Mouse (Mus musculus) CH12.LX (cell line): Measurements from ENCODE around the gene 9530077C05Rik. TPM values are rescaled to one million over a fixed set of nuclear protein-coding genes. Genes with fewer than 3 reads are reported as not detected.

Experiments
- DNase-seq: peaks from one replicate; pipeline ENCODE4 v3.0.0-alpha.2; 2013; ENCODE audit errors: extremely low read depth
- H3K27ac ChIP-seq: 2 replicates; pipeline ENCODE4 v1.5.1; 2012; ENCODE audit warnings: low read depth, mild to moderate bottlenecking, control low read depth, moderate library complexity; ENCODE audit not compliant: insufficient read depth
- H3K27me3 ChIP-seq: replicated peaks from 2 replicates; pipeline ENCODE3; 2012; ENCODE audit warnings: inconsistent platforms
- H3K36me3 ChIP-seq, 2 experiments: replicated peaks in 1 of 2; 2 replicates each; pipeline versions ENCODE3 to v1.6.1; 2012; ENCODE audit warnings: inconsistent platforms in 1 of 2, low read length in 1 of 2, mild to moderate bottlenecking in 1 of 2, mixed read lengths in 1 of 2, moderate library complexity in 1 of 2; ENCODE audit not compliant: control insufficient read depth in 1 of 2, insufficient read depth in 1 of 2
- H3K4me1 ChIP-seq, 2 experiments: 2 replicates each; pipeline ENCODE4 v1.6.1; 2012; ENCODE audit warnings: inconsistent platforms in 1 of 2, moderate library complexity in 1 of 2; ENCODE audit not compliant: insufficient read depth in 2 of 2, control insufficient read depth in 1 of 2
- H3K4me2 ChIP-seq: 2 replicates; pipeline ENCODE4 v1.6.1; 2012; ENCODE audit warnings: low read depth, mild to moderate bottlenecking, control low read depth; ENCODE audit not compliant: poor library complexity, insufficient read depth, severe bottlenecking
- H3K4me3 ChIP-seq, 3 experiments: fragments of 150-350 bp in 1 of 3; sonication (generic) in 1 of 3; replicated peaks in 1 of 3; 2 replicates each; pipeline versions ENCODE3 to v1.5.1; 2011 to 2012; ENCODE audit warnings: low read depth in 2 of 3, low read length in 2 of 3, mild to moderate bottlenecking in 2 of 3, moderate library complexity in 2 of 3, control low read depth in 1 of 3, improper control_type of control experiment in 1 of 3, inconsistent platforms in 1 of 3, mixed read lengths in 1 of 3; ENCODE audit not compliant: poor library complexity in 1 of 3
- H3K79me2 ChIP-seq: replicated peaks from 2 replicates; pipeline ENCODE4 v1.6.1; 2012; ENCODE audit warnings: mild to moderate bottlenecking, moderate library complexity; ENCODE audit not compliant: control insufficient read depth, poor library complexity, insufficient read depth, severe bottlenecking; ENCODE audit errors: extremely low read depth
- H3K9ac ChIP-seq: 2 replicates; pipeline ENCODE4 v1.6.1; 2012; ENCODE audit warnings: low read depth, mild to moderate bottlenecking, control low read depth, moderate library complexity; ENCODE audit not compliant: insufficient read depth
- H3K9me3 ChIP-seq: replicated peaks from 2 replicates; pipeline ENCODE3; 2012; ENCODE audit warnings: low read length, inconsistent platforms, mixed read lengths
- BHLHE40 ChIP-seq: IDR thresholded peaks from 2 replicates; pipeline ENCODE4 v1.6.1; 2011; ENCODE audit warnings: mild to moderate bottlenecking, low read depth, low read length, improper control_type of control experiment
- CHD1 ChIP-seq: IDR thresholded peaks from 2 replicates; pipeline ENCODE4 v1.6.1; 2012; ENCODE audit warnings: low read depth, low read length, improper control_type of control experiment, inconsistent platforms
- CHD2 ChIP-seq: IDR thresholded peaks from 2 replicates; pipeline ENCODE4 v1.6.1; 2011; ENCODE audit warnings: low read length, improper control_type of control experiment
- CTCF ChIP-seq, 2 experiments: IDR thresholded peaks in 1 of 2; conservative IDR thresholded peaks in 1 of 2; 2 replicates each; pipeline ENCODE4 v1.5.1; 2011 to 2012; ENCODE audit warnings: low read depth in 2 of 2, low read length in 2 of 2, improper control_type of control experiment in 1 of 2, inconsistent platforms in 1 of 2, mild to moderate bottlenecking in 1 of 2, moderate library complexity in 1 of 2
- E2F4 ChIP-seq: IDR thresholded peaks from 2 replicates; pipeline ENCODE4 v1.6.1; 2011; ENCODE audit warnings: low read depth, low read length, improper control_type of control experiment; ENCODE audit not compliant: insufficient replicate concordance
- ELF1 ChIP-seq: IDR thresholded peaks from 2 replicates; pipeline ENCODE4 v1.6.1; 2014; ENCODE audit warnings: low read depth, mild to moderate bottlenecking, inconsistent platforms, low read length, improper control_type of control experiment
- EP300 ChIP-seq: IDR thresholded peaks from 2 replicates; pipeline ENCODE4 v1.6.1; 2011; ENCODE audit warnings: low read length, improper control_type of control experiment
- ETS1 ChIP-seq: conservative IDR thresholded peaks from 2 replicates; pipeline ENCODE4 v1.6.1; 2012; ENCODE audit warnings: low read depth, mild to moderate bottlenecking, inconsistent platforms, low read length, improper control_type of control experiment, moderate library complexity
- GABPA ChIP-seq: IDR thresholded peaks from 2 replicates; pipeline ENCODE4 v1.6.1; 2012; ENCODE audit warnings: low read depth, low read length, improper control_type of control experiment, inconsistent platforms; ENCODE audit not compliant: insufficient replicate concordance
- HCFC1 ChIP-seq: IDR thresholded peaks from 2 replicates; pipeline ENCODE4 v1.6.1; 2012; ENCODE audit warnings: low read depth, mild to moderate bottlenecking, inconsistent platforms, low read length, improper control_type of control experiment
- IRF4 ChIP-seq: IDR thresholded peaks from 2 replicates; pipeline ENCODE4 v1.6.1; 2014; ENCODE audit warnings: low read depth, mild to moderate bottlenecking, inconsistent platforms, low read length, improper control_type of control experiment
- JUN ChIP-seq: IDR thresholded peaks from 2 replicates; pipeline ENCODE4 v1.6.1; 2011; ENCODE audit warnings: low read depth, mild to moderate bottlenecking, low read length, improper control_type of control experiment, moderate library complexity; ENCODE audit not compliant: insufficient read depth
- JUND ChIP-seq: conservative IDR thresholded peaks from 2 replicates; pipeline ENCODE4 v1.6.1; 2011; ENCODE audit warnings: low read depth, low read length, improper control_type of control experiment
- KAT2A ChIP-seq: IDR thresholded peaks from 2 replicates; pipeline ENCODE4 v1.6.1; 2012; ENCODE audit warnings: low read length, improper control_type of control experiment, inconsistent platforms; ENCODE audit not compliant: insufficient replicate concordance
- MAFK ChIP-seq: IDR thresholded peaks from 2 replicates; pipeline ENCODE4 v1.6.1; 2011; ENCODE audit warnings: low read length, improper control_type of control experiment; ENCODE audit not compliant: insufficient replicate concordance
- MAX ChIP-seq: IDR thresholded peaks from 2 replicates; pipeline ENCODE4 v1.6.1; 2011; ENCODE audit warnings: low read length, improper control_type of control experiment
- MAZ ChIP-seq: IDR thresholded peaks from 2 replicates; pipeline ENCODE4 v1.6.1; 2012; ENCODE audit warnings: low read depth, mild to moderate bottlenecking, inconsistent platforms, low read length, improper control_type of control experiment, moderate library complexity
- MEF2A ChIP-seq: IDR thresholded peaks from 2 replicates; pipeline ENCODE4 v1.6.1; 2014; ENCODE audit warnings: low read depth, mild to moderate bottlenecking, inconsistent platforms, low read length, improper control_type of control experiment, borderline replicate concordance
- MXI1 ChIP-seq: IDR thresholded peaks from 2 replicates; pipeline ENCODE4 v1.6.1; 2011; ENCODE audit warnings: mild to moderate bottlenecking, low read depth, low read length, improper control_type of control experiment
- MYC ChIP-seq: IDR thresholded peaks from 2 replicates; pipeline ENCODE4 v1.6.1; 2011; ENCODE audit warnings: low read depth, mild to moderate bottlenecking, improper control_type of control experiment, low read length
- NELFE ChIP-seq: IDR thresholded peaks from 2 replicates; pipeline ENCODE4 v1.6.1; 2011; ENCODE audit warnings: low read depth, low read length, improper control_type of control experiment
- NRF1 ChIP-seq: IDR thresholded peaks from 2 replicates; pipeline ENCODE4 v1.6.1; 2014; ENCODE audit warnings: low read depth, mild to moderate bottlenecking, inconsistent platforms, low read length, improper control_type of control experiment, moderate library complexity
- PAX5 ChIP-seq: IDR thresholded peaks from 2 replicates; pipeline ENCODE4 v1.6.1; 2012; ENCODE audit warnings: low read length, inconsistent platforms, mixed read lengths
- POLR2A ChIP-seq: IDR thresholded peaks from 2 replicates; pipeline ENCODE4 v1.6.1; 2011; ENCODE audit warnings: low read depth, mild to moderate bottlenecking, improper control_type of control experiment, low read length
- POLR2AphosphoS2 ChIP-seq: IDR thresholded peaks from 2 replicates; pipeline ENCODE4 v1.6.1; 2011; ENCODE audit warnings: low read depth, low read length, improper control_type of control experiment
- RAD21 ChIP-seq: IDR thresholded peaks from 2 replicates; pipeline ENCODE4 v1.6.1; 2011; ENCODE audit warnings: low read depth, mild to moderate bottlenecking, low read length, improper control_type of control experiment, moderate library complexity
- RCOR1 ChIP-seq: conservative IDR thresholded peaks from 2 replicates; pipeline ENCODE4 v1.6.1; 2012; ENCODE audit warnings: low read depth, mild to moderate bottlenecking, inconsistent platforms, low read length, improper control_type of control experiment
- SIN3A ChIP-seq: IDR thresholded peaks from 2 replicates; pipeline ENCODE4 v1.6.1; 2012; ENCODE audit warnings: low read length, improper control_type of control experiment, inconsistent platforms
- SMC3 ChIP-seq: IDR thresholded peaks from 2 replicates; pipeline ENCODE4 v1.6.1; 2011; ENCODE audit warnings: low read depth, low read length, improper control_type of control experiment
- TBP ChIP-seq: conservative IDR thresholded peaks from 2 replicates; pipeline ENCODE4 v1.6.1; 2011; ENCODE audit warnings: low read depth, low read length, improper control_type of control experiment
- TCF12 ChIP-seq: IDR thresholded peaks from 2 replicates; pipeline ENCODE4 v1.6.1; 2014; ENCODE audit warnings: low read depth, mild to moderate bottlenecking, inconsistent platforms, low read length, improper control_type of control experiment
- UBTF ChIP-seq: IDR thresholded peaks from 2 replicates; pipeline ENCODE4 v1.6.1; 2012; ENCODE audit warnings: low read depth, mild to moderate bottlenecking, inconsistent platforms, low read length, improper control_type of control experiment, moderate library complexity
- USF1 ChIP-seq: IDR thresholded peaks from 2 replicates; pipeline ENCODE4 v1.6.1; 2014; ENCODE audit warnings: low read depth, mild to moderate bottlenecking, inconsistent platforms, low read length, improper control_type of control experiment
- USF2 ChIP-seq: conservative IDR thresholded peaks from 2 replicates; pipeline ENCODE4 v1.6.1; 2011; ENCODE audit warnings: low read depth, low read length, improper control_type of control experiment
- ZC3H11A ChIP-seq: IDR thresholded peaks from 2 replicates; pipeline ENCODE4 v1.6.1; 2012; ENCODE audit warnings: low read depth, mild to moderate bottlenecking, inconsistent platforms, low read length, improper control_type of control experiment
- ZKSCAN1 ChIP-seq: IDR thresholded peaks from 2 replicates; pipeline ENCODE4 v1.6.1; 2012; ENCODE audit warnings: low read depth, inconsistent platforms, low read length, improper control_type of control experiment, borderline replicate concordance
- ZMIZ1 ChIP-seq: IDR thresholded peaks from 2 replicates; pipeline ENCODE4 v1.6.1; 2012; ENCODE audit warnings: low read depth, mild to moderate bottlenecking, inconsistent platforms, low read length, improper control_type of control experiment
- ZNF384 ChIP-seq: IDR thresholded peaks from 2 replicates; pipeline ENCODE4 v1.6.1; 2012; ENCODE audit warnings: low read depth, low read length, improper control_type of control experiment, inconsistent platforms
- dilution Hi-C: fragments of 300-500 bp; cut with MboI; formaldehyde crosslinking; loops from 2 replicates; pipeline ENCODE4 v1.14.3; 2020; ENCODE audit warnings: low sequenced_read_pairs; ENCODE audit not compliant: extremely low pct_unique_long_range_greater_than_20kb, extremely low pct_ligation_motif_present
- in situ Hi-C: fragments of 300-500 bp; cut with MboI; formaldehyde crosslinking; loops from 3 replicates; pipeline ENCODE4 v1.14.3; 2019; ENCODE audit warnings: low sequenced_read_pairs, low pct_ligation_motif_present, low pct_unique_long_range_greater_than_20kb, mixed read lengths
- polyA plus RNA-seq: library from polyadenylated mRNA; unstranded; fragments of >175 nt; gene quantifications from 2 replicates; pipeline ENCODE4 v1.2.1, GENCODE M21; 2012; ENCODE audit warnings: low read depth; ENCODE audit not compliant: insufficient read length
- total RNA-seq, 2 experiments: library from RNA; depleted of rRNA; stranded (reverse); fragments of 300-350 nt in 1 of 2; fragments of >200 nt in 1 of 2; gene quantifications; 2 replicates each; pipeline ENCODE4 v1.2.3; 2012 to 2014

The 9530077C05Rik gene
- total and polyA plus RNA-seq, 3 experiments, result 0.71 to 1.4 (median 0.93) TPM

- H3K79me2 ChIP-seq, result no peaks in the 10 kb centered on the region
- in situ Hi-C loops, result no loop called here
- H3K4me1 ChIP-seq, result peaks cover 2 to 9% of the 10 kb centered on the region in 2 experiments; a peak in 2 of 4 replicates
- H3K9ac ChIP-seq, result peak within 1 kb of the TSS; percentile 84
- H3K27me3 ChIP-seq, result no peaks in the 10 kb centered on the region
- dilution Hi-C loops, result no loop called here
- H3K9me3 ChIP-seq, result no peaks in the 10 kb centered on the region
- H3K4me2 ChIP-seq, result peak within 1 kb of the TSS; percentile 100
- peak; percentile 95 for DNase-seq
- TF ChIP-seq MYC (no peak), JUND (no peak), MAFK (no peak), RCOR1 (no peak), E2F4 (no peak), MEF2A (peak; percentile 61; the same call in 1 of the 2 replicates), POLR2A (peak; percentile 42), ZC3H11A (no peak), CHD1 (no peak), MAX (peak; percentile 56; the same call in 1 of the 2 replicates), MXI1 (peak; percentile 77; the same call in 1 of the 2 replicates), TCF12 (no peak), KAT2A (peak; percentile 92; the same call in 1 of the 2 replicates), ZMIZ1 (no peak), CHD2 (no peak), USF2 (no peak), EP300 (no peak), SMC3 (no peak), POLR2AphosphoS2 (no peak), ELF1 (peak; percentile 85), NELFE (peak; percentile 44), UBTF (no peak), ZKSCAN1 (no peak), NRF1 (peak; percentile 91), ZNF384 (no peak), RAD21 (no peak), USF1 (no peak), HCFC1 (peak; percentile 99), TBP (no peak), ETS1 (no peak), SIN3A (peak; percentile 79), GABPA (peak; percentile 38; the same call in 1 of the 2 replicates), JUN (no peak), IRF4 (peak; percentile 38; the same call in 1 of the 2 replicates), BHLHE40 (no peak), PAX5 (no peak), CTCF (conservative IDR thresholded peaks at IDR 0.05 in 1 of 2, IDR thresholded peaks at IDR 0.05 in 1 of 2; ENCODE audit: low read depth in 2 of 2, low read length in 2 of 2) (no peak), MAZ (peak; percentile 48; the same call in 1 of the 2 replicates)
- no peak within 1 kb of the TSS for H3K27ac ChIP-seq
- peak within 1 kb of the TSS; percentile 67 to 90 (median 84) for H3K4me3 ChIP-seq
- H3K36me3 ChIP-seq, result no peaks in the 10 kb centered on the region
These were observed 64.1 kb downstream of the 9530077C05Rik start, which contains the start of gene Bbs9 for GRCm38 (mm10) chr9:22475424-22475868. Gene Bbs9 (plus strand): TSS chr9:22475715.
